ENCODE assay signal across 18 mouse cellular contexts in genomic region chr8:48477371-48477935, GRCm38 (mm10).
DNase-seq lines count a peak whose midpoint lies in the region; ATAC-seq and TF ChIP-seq lines count a peak whose summit lies in the region.
"Had no signal": no experiment of that assay in that cellular context is flagged by ENCODE, and none has a peak within 500 bp of the region (broad histone marks: within the 10 kb centered on the region; RNA-seq: fewer than 3 reads in every experiment).

No protein-coding gene starts in this region.

- no peak for ATAC-seq in liver, embryonic 15.5 days (ENCODE audit: insufficient read depth)
- no peak for ATAC-seq in liver, embryonic 12.5 days
- peak; percentile 51; the same call in 1 of the 2 replicates for ATAC-seq in hindbrain, embryonic 14.5 days (ENCODE audit: low FRiP score)
- peak; percentile 31; the same call in 1 of the 2 replicates for ATAC-seq in midbrain, postnatal 0 days (ENCODE audit: low FRiP score)
- ATAC-seq: activated CD4-positive, CD25-positive, alpha-beta regulatory T cell, adult 4 months had no signal

- no peak overlapping the region for H3K4me2 ChIP-seq in liver, embryonic 15.5 days
- no peak overlapping the region for H3K4me2 ChIP-seq in liver, embryonic 12.5 days
- no peak overlapping the region for H3K4me2 ChIP-seq in hindbrain, embryonic 14.5 days (replicated peaks)
- H3K4me2 ChIP-seq in midbrain, postnatal 0 days (ENCODE audit: low read depth, low read length, poor library complexity, severe bottlenecking), result no peak overlapping the region
- H3K4me2 ChIP-seq: heart, embryonic 12.5 days had no signal

- no peak overlapping the region for H3K9ac ChIP-seq in liver, embryonic 15.5 days
- no peak overlapping the region for H3K9ac ChIP-seq in liver, embryonic 12.5 days
- H3K9ac ChIP-seq in hindbrain, embryonic 14.5 days, result no peak overlapping the region
- H3K9ac ChIP-seq in midbrain, postnatal 0 days (replicated peaks; ENCODE audit: low read length, poor library complexity, severe bottlenecking), result no peak overlapping the region
- H3K9ac ChIP-seq: heart, embryonic 12.5 days had no signal

- no peaks in the 10 kb centered on the region for H3K9me3 ChIP-seq in liver, embryonic 15.5 days (replicated peaks)
- no peaks in the 10 kb centered on the region for H3K9me3 ChIP-seq in liver, embryonic 12.5 days (replicated peaks)
- H3K9me3 ChIP-seq in hindbrain, embryonic 14.5 days (ENCODE audit: control insufficient read depth, low read length), result no peaks in the 10 kb centered on the region
- H3K9me3 ChIP-seq in midbrain, postnatal 0 days (ENCODE audit: low read length), result no peaks in the 10 kb centered on the region
- H3K9me3 ChIP-seq: heart, embryonic 12.5 days had no signal

- 0 out of 2 replicates have a peak overlapping the region, but pooled peaks have one; percentile 14 for H3K27ac ChIP-seq in liver, embryonic 15.5 days (replicated peaks)
- no peak overlapping the region for H3K27ac ChIP-seq in liver, embryonic 12.5 days
- H3K27ac ChIP-seq in hindbrain, embryonic 14.5 days, result no peak overlapping the region
- H3K27ac ChIP-seq in midbrain, postnatal 0 days (ENCODE audit: low read depth, low read length), result no peak overlapping the region
- H3K27ac ChIP-seq: stomach, postnatal 0 days had no signal

- peaks cover 4% of the 10 kb centered on the region; the same call in 1 of the 2 replicates for H3K4me1 ChIP-seq in liver, embryonic 15.5 days (replicated peaks)
- no peaks in the 10 kb centered on the region for H3K4me1 ChIP-seq in liver, embryonic 12.5 days
- peaks cover 5% of the 10 kb centered on the region for H3K4me1 ChIP-seq in hindbrain, embryonic 14.5 days (replicated peaks; ENCODE audit: control insufficient read depth, insufficient read depth, low read length)
- H3K4me1 ChIP-seq in midbrain, postnatal 0 days (ENCODE audit: insufficient read depth, low read length), result no peaks in the 10 kb centered on the region; the same call in 1 of the 2 replicates

- H3K27me3 ChIP-seq in liver, embryonic 15.5 days, result no peaks in the 10 kb centered on the region
- no peaks in the 10 kb centered on the region for H3K27me3 ChIP-seq in liver, embryonic 12.5 days (replicated peaks)
- no peaks in the 10 kb centered on the region for H3K27me3 ChIP-seq in hindbrain, embryonic 14.5 days (ENCODE audit: control insufficient read depth, insufficient read depth, low read length)
- H3K27me3 ChIP-seq in midbrain, postnatal 0 days (ENCODE audit: insufficient read depth, low read length), result no peaks in the 10 kb centered on the region
- H3K27me3 ChIP-seq: heart, embryonic 12.5 days had no signal

- no peak for TF ChIP-seq CTCF in brain, embryonic 14.5 days (IDR thresholded peaks at IDR 0.05; ENCODE audit: borderline replicate concordance, extremely low read depth, insufficient read depth, insufficient read length)
- TF ChIP-seq CTCF in midbrain, postnatal 0 days (IDR thresholded peaks at IDR 0.05), result no peak

- WGBS in liver, embryonic 15.5 days (ENCODE audit: insufficient replicate concordance), result 58% methylated on average over 8 of the region's 8 CpGs
- 58% methylated on average over 8 of the region's 8 CpGs for WGBS in liver, embryonic 12.5 days (ENCODE audit: insufficient replicate concordance)
- 33% methylated on average over 8 of the region's 8 CpGs for WGBS in hindbrain, embryonic 14.5 days
- WGBS in midbrain, postnatal 0 days, result 34% methylated on average over 8 of the region's 8 CpGs

- no peak overlapping the region for H3K4me3 ChIP-seq in liver, embryonic 15.5 days (replicated peaks)
- no peak overlapping the region for H3K4me3 ChIP-seq in liver, embryonic 12.5 days
- H3K4me3 ChIP-seq in hindbrain, embryonic 14.5 days (replicated peaks; ENCODE audit: low read length), result no peak overlapping the region
- no peak overlapping the region for H3K4me3 ChIP-seq in midbrain, postnatal 0 days (ENCODE audit: low read depth, low read length)
- H3K4me3 ChIP-seq: heart, embryonic 12.5 days had no signal

- TF ChIP-seq POLR2A in brain, embryonic 14.5 days (IDR thresholded peaks at IDR 0.05; ENCODE audit: borderline replicate concordance, extremely low read depth, insufficient read depth, insufficient read length, poor library complexity, severe bottlenecking), result no peak

- H3K36me3 ChIP-seq in liver, embryonic 15.5 days (replicated peaks), result no peaks in the 10 kb centered on the region
- no peaks in the 10 kb centered on the region for H3K36me3 ChIP-seq in liver, embryonic 12.5 days
- H3K36me3 ChIP-seq in hindbrain, embryonic 14.5 days (replicated peaks; ENCODE audit: control insufficient read depth, insufficient read depth), result no peaks in the 10 kb centered on the region
- H3K36me3 ChIP-seq in midbrain, postnatal 0 days (ENCODE audit: insufficient read depth, low read length), result no peaks in the 10 kb centered on the region
- H3K36me3 ChIP-seq: heart, embryonic 12.5 days had no signal

- peak; percentile 85 for DNase-seq in brain, embryonic 14.5 days (ENCODE audit: low read depth)
- no peak for DNase-seq in hindbrain, embryonic 14.5 days (ENCODE audit: low spot score)
- peak; percentile 66 for DNase-seq in midbrain, postnatal 0 days (ENCODE audit: low spot score)
- no peak for DNase-seq in frontal cortex, postnatal 14 days (ENCODE audit: low spot score in 2 of 2)
- no peak for DNase-seq in adrenal gland, postnatal 14 days
- no peak for DNase-seq in spleen, adult 18-20 months
- DNase-seq: cerebellum, adult 18-20 months; gastrocnemius, postnatal 14 days; heart, postnatal 36 days; kidney, adult 9 months; lung, adult 2 months; lung, postnatal 4 days; thymus, postnatal 14 days had no signal

Comparison
In these comparisons a context has a peak if more than half of its experiments do, and no peak if none do; other contexts are left out.
1. ATAC-seq: peak in hindbrain, embryonic 14.5 days (single experiment) and midbrain, postnatal 0 days (single experiment); none in liver, embryonic 15.5 days (single experiment) and liver, embryonic 12.5 days (single experiment).
2. DNase-seq: peak in brain, embryonic 14.5 days (single experiment) and midbrain, postnatal 0 days (single experiment); none in hindbrain, embryonic 14.5 days (single experiment), frontal cortex, postnatal 14 days (0 of 2), adrenal gland, postnatal 14 days (single experiment) and spleen, adult 18-20 months (0 of 2).